Mouse (Mus musculus) embryo, embryonic 9.5 days (tissue): ENCODE data around the gene Macrod2.

Experiments
- DNase-seq: peaks from one replicate; pipeline ENCODE4 v3.0.0-alpha.2; 2017; ENCODE audit errors: extremely low spot score

Gene Macrod2

DNA sequence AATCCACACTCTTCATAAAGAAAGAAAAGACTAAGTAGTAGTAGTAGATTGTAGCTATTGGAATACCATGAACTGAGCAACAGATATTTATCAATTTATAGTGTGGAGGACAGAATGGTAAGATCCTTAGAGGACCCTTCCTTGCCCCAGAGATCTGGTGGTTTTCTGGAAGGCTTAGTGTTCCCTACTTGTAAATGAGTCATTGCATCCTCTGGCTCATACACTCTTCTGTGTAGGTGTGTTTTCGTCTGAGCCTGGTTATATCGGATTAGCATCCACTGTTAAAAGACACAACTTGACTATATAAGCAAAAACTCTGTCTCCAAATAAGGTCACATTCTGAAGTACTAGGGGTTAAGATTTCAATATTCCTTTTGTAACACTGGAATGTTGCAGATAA is 905.9 kb downstream of the Macrod2 start:
- no peak for DNase-seq

DNA sequence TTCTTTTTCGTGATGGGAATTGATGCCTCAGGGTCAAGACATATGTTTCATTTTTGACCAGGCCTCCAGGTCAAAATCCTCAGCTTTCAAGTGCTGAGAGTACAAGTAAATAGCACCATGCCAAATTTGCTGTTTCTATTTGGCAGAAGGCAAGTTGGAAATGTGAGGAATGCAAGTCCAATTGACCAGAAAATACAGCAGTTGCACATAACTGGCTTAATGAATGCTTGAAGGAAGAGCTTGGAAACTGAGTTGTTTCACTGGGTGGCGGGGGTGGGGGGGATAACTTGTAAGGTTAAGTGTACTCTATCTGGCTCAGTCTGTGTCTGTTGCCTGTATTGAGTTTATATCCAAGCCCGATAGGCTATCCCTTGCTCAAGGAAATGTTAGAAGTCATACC is 913.3 kb downstream of the Macrod2 start:
- DNase-seq: no peak

- peak; percentile 32 for DNase-seq
These were observed 917.2 kb downstream of the Macrod2 start for GRCm38 (mm10) chr2:141312136-141312948.

DNA sequence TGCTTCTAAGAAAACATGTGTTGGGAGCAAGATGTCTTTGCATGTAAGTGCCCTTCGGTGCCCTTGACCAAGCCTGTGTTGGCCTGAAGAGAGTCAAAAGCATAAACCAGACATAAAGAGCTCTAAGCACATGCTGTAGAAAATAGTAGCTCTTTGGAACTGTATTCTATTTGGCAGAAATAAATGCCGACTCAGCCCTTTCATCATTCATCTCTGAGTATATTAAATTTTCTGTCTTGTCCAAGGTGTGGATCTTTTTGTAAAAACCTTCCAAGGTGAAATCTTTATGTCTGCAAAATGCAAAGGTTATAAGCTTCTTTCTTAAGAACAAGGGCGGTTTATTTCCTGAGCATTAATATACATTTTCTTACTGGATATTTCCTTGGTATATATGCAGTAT is 920.2 kb downstream of the Macrod2 start:
- no peak for DNase-seq

DNA sequence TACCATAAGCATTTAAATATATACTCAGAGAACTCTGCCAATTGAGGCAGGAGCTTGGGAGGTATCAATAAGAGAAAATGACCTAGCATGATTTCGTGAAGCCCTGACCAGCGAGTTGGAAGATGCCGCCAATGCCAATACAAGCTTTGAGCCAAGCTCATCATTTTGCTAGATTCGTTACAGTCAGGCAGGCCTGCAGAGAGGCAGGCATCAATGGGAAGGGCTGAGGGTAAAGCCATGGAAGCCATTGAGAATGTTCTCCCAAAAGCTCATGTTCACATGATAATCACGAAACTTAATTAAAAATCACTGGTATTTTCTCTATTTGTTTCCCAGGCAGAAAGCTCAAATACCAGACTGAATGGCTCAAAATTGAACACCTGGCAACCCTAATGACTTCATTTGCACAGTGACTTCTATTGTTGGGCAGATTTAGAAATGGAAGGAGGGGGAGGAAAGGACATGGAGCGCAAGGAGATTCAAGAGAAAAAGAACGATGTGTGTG is 928.9 kb downstream of the Macrod2 start:
- DNase-seq: no peak

GRCm38 (mm10) chr2:141327296-141327695 is 932.2 kb downstream of the Macrod2 start:
- no peak for DNase-seq

DNA sequence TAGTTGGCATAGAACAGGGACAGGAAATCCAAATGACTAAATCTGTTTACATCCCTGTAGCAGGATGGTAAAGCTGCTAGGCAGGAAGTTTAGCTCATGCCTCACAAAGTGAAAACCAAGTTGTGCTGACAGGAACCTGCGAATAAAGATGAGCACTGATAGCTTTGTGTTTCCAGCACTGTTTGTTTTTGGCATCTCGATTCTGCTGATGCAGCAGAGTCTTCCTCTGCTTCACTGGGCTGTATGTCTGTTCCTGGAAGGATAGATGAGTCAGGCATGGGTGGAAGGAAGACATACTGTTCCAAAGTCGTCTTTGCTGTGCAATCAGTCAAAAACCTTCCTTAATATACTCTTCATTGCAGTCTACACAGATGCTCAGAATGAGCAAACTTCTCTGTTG is 942.6 kb downstream of the Macrod2 start:
- DNase-seq: no peak

GRCm38 (mm10) chr2:141343988-141344535 is 949.0 kb downstream of the Macrod2 start:
- DNase-seq: no peak

GRCm38 (mm10) chr2:141352623-141353022 is 957.5 kb downstream of the Macrod2 start:
- DNase-seq: no peak

DNA sequence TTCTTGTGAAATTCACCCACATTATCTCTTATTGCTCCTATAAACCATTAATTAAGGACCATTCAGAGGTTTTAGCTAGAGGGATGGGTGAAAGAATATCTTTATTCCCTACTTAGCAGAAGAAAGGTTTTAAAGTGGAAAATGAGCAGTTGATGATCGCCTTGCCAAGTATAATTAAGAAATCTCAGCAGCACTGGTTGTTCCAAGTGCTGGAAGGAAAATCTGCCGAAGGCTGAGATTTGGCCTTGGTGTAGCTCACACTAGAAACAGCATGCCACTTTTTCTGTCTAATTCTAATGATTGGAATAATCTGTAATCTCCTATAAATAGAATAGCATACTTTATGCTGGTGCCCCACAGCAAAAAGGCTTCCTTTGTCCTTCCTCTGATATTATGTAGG is 993.5 kb downstream of the Macrod2 start:
- DNase-seq: no peak

GRCm38 (mm10) chr2:141391229-141391628 is 996.1 kb downstream of the Macrod2 start:
- no peak for DNase-seq

DNA sequence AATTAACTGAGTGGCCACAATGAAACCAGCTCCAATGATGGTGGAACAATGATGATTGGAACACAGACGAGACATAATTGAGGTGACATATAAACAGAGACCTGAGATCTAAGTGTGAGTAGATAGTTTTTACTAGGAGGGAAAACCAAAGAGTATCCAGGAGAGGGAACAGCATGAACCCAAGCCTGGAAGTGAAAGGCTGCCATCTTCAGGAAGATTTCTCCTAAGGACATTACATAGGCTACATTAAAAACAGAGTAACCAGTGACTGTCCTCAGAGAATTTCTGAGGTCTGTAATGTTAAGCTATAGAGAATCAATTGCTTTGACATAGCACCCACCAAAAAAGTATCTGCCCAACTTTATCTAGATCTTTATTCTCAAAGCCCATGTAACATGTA is 999.7 kb downstream of the Macrod2 start:
- peak; percentile 12 for DNase-seq

DNA sequence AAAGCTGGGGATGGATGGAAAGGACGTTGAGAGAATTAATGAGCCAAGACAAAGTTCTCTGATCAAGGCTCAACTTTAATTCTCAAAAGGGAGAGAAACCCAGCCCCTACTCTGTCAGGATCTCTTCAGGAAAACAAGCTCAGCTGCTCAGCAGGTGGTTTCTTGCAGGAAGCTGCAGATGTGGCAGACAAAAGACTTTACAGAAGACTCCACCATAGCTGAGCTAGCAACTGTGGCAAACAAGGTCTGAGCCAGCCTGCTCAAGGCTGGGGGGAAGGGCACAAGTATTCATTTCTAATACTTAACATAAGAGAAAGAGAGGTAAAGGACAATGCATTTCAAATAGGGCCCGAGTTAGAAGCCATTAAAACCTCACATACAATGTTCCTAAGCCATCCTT is 1013.7 kb downstream of the Macrod2 start:
- DNase-seq: no peak

DNA sequence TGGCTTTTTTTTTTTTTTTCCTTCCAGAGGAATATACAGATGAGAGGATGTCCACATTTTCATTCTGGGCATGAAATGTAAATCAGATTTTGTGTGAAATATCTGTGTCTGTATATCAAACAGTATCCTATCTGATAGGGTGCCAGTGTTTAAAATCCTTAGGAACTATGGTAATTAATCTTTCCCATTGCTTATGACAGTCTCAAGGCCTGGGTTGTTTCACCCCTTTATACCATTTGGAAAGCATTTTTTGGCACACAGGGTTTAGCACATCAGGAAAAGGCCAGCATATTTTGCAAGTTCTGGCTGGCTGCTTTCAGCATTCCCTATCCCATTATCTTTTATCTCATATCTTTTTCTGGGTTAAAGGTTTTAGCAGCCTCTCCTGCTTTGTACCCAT is 1021.3 kb downstream of the Macrod2 start:
- no peak for DNase-seq

GRCm38 (mm10) chr2:141416855-141417544 is 1021.9 kb downstream of the Macrod2 start:
- DNase-seq: no peak

GRCm38 (mm10) chr2:141419806-141420205 is 1024.7 kb downstream of the Macrod2 start:
- no peak for DNase-seq

- no peak for DNase-seq
These were observed 1039.0 kb downstream of the Macrod2 start for GRCm38 (mm10) chr2:141434084-141434483.

GRCm38 (mm10) chr2:141434731-141435570 is 1039.8 kb downstream of the Macrod2 start:
- no peak for DNase-seq

DNA sequence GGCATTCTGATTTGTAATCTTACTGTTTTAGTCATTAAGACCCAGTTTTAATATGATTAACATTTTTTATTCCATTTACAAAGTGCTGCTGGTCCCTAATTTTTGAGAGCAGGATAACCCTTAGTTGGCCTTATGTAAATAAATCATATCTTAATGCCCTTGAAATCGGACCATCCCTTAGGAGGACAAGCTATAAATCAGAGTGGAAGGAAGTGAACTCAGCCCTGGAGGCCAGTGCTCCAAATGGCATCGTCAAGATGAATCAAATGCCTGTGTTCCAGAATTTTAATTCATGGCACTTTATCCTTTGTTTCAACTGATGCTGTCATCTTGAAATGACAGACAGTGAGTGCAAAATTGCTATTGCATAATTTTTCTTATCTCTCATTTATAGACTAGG is 1046.8 kb downstream of the Macrod2 start:
- no peak for DNase-seq

GRCm38 (mm10) chr2:141449078-141449680 is 1054.1 kb downstream of the Macrod2 start:
- no peak for DNase-seq

GRCm38 (mm10) chr2:141463946-141464345 is 1068.8 kb downstream of the Macrod2 start:
- no peak for DNase-seq
